Mouse (Mus musculus): ENCODE measurements around the gene Car7. TPM values are rescaled to one million over a fixed set of nuclear protein-coding genes. Genes with fewer than 3 reads are reported as not detected.

Car7 gene
- total and polyA plus RNA-seq, 3 experiments, result 0.62 to 1.3 (median 0.85) TPM

DNA sequence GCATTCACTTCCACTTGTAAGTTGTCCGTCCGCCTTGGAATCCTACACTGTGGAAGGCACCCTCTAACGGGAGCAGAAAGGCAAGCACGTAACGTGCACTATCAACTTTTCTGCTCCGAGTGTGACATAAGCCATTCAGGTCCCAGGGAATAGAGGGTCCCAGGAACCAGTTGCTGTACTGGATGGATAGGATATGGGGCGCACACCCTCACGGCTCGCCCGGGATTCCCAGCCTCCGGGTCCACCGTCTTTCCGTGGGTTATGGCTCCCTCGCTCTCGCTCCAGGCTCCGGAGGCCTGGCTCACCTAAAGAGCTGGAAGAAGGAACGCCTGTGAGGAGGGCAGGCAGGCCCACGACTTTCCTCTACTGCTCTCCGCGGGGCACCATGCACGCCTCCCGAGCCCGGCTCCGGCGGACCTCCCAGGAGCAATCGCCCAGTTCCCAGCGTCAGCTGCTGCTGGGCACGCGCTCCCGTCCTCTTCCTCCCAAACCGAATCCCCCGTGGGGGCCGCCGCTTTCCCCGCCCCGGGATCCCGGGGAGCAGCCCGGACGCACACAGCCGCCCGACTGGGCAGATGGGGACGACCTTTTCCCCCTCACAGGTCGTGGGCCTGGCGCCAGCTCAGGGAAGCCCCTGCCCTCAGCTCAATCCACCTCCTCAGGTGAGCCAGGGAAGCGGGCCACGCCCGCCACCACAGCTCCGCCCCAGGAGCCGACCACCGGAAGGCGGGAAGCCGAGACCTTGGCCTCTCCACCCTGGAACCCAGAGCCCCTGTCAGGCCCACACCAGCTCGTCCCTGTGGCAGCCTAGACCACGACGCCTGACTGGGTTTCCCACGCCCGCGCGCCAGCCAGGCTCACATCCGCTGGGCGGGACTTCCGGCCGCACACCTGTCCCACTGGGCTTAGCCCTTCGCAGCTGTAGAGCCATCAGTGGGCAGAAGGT is 25.2 kb upstream of the Car7 start, which contains the start of gene Terb1:
Terb1 (minus strand) TSS at position 850 of the 946 bp plus-strand sequence.
- no peak for TF ChIP-seq NRF1 (IDR thresholded peaks at IDR 0.05; ENCODE audit: low read depth, low read length)
- TF ChIP-seq SIN3A (IDR thresholded peaks at IDR 0.05; ENCODE audit: low read length), result no peak
- TF ChIP-seq ZNF384 (IDR thresholded peaks at IDR 0.05; ENCODE audit: low read depth, low read length), result no peak
- TF ChIP-seq UBTF (IDR thresholded peaks at IDR 0.05; ENCODE audit: low read depth, low read length), result no peak
- TF ChIP-seq SMC3 (IDR thresholded peaks at IDR 0.05; ENCODE audit: low read depth, low read length), result no peak
- Histone ChIP-seq H3K9ac (ENCODE audit: insufficient read depth, low read depth) (no peak within 1 kb of the TSS), H3K36me3 (replicated peaks in 1 of 2; ENCODE audit: control insufficient read depth in 1 of 2, insufficient read depth in 1 of 2, low read length in 1 of 2) (peaks cover 8 to 45% of the 10 kb centered on the region in 2 experiments), H3K27ac (ENCODE audit: insufficient read depth, low read depth) (no peak within 1 kb of the TSS), H3K4me1 (ENCODE audit: control insufficient read depth in 1 of 2, insufficient read depth in 2 of 2) (no peaks in the 10 kb centered on the region), H3K27me3 (replicated peaks) (no peaks in the 10 kb centered on the region), H3K9me3 (replicated peaks; ENCODE audit: low read length) (no peaks in the 10 kb centered on the region), H3K79me2 (replicated peaks; ENCODE audit: control insufficient read depth, extremely low read depth, insufficient read depth, poor library complexity, severe bottlenecking) (no peaks in the 10 kb centered on the region), H3K4me3 (replicated peaks in 1 of 3; ENCODE audit: low read depth in 2 of 3, low read length in 2 of 3, poor library complexity in 1 of 3) (no peak within 1 kb of the TSS), H3K4me2 (ENCODE audit: insufficient read depth, low read depth, poor library complexity, severe bottlenecking) (no peak within 1 kb of the TSS)
- DNase-seq (ENCODE audit: extremely low read depth), result no peak
- dilution Hi-C loops (cut with MboI; ENCODE audit: extremely low pct_ligation_motif_present, extremely low pct_unique_long_range_greater_than_20kb, low sequenced_read_pairs) (no loop called here), in situ Hi-C loops (cut with MboI; ENCODE audit: low pct_ligation_motif_present, low pct_unique_long_range_greater_than_20kb, low sequenced_read_pairs) (no loop called here)

DNA sequence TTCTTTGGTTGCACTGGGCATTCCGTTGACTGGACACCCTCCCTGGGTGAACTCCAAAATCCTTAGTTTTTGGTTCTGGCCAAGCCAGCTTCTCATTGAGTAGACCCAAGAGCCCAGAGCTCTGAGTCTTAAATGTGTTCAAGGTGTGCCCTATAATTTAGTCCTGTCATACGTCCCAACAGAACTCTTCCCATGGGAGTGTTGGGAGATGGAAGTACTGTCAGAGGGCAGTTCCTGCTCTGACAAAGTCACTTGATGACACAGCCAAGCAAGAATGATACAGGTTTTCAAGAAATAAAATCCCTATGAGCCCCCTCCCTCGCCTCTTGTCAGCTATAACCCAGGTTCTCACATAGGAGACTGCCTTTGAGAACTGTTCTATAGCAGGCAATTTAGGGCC is 24.4 kb upstream of the Car7 start:
- no peaks in the 10 kb centered on the region for H3K27me3 ChIP-seq (replicated peaks)
- peaks cover 10 to 52% of the 10 kb centered on the region in 2 experiments for H3K36me3 ChIP-seq (replicated peaks in 1 of 2; ENCODE audit: control insufficient read depth in 1 of 2, insufficient read depth in 1 of 2, low read length in 1 of 2)
- H3K4me2 ChIP-seq (ENCODE audit: insufficient read depth, low read depth, poor library complexity, severe bottlenecking), result no peak overlapping the region
- H3K9me3 ChIP-seq (replicated peaks; ENCODE audit: low read length), result no peaks in the 10 kb centered on the region
- no peak overlapping the region for H3K9ac ChIP-seq (ENCODE audit: insufficient read depth, low read depth)
- in situ Hi-C loops (cut with MboI; ENCODE audit: low pct_ligation_motif_present, low pct_unique_long_range_greater_than_20kb, low sequenced_read_pairs) (no loop called here), dilution Hi-C loops (cut with MboI; ENCODE audit: extremely low pct_ligation_motif_present, extremely low pct_unique_long_range_greater_than_20kb, low sequenced_read_pairs) (no loop called here)
- no peaks in the 10 kb centered on the region for H3K4me1 ChIP-seq (ENCODE audit: control insufficient read depth in 1 of 2, insufficient read depth in 2 of 2)
- no peaks in the 10 kb centered on the region for H3K79me2 ChIP-seq (replicated peaks; ENCODE audit: control insufficient read depth, extremely low read depth, insufficient read depth, poor library complexity, severe bottlenecking)
- no peak overlapping the region for H3K27ac ChIP-seq (ENCODE audit: insufficient read depth, low read depth)
- TF ChIP-seq MAX (IDR thresholded peaks at IDR 0.05; ENCODE audit: low read length) (no peak), MYC (IDR thresholded peaks at IDR 0.05; ENCODE audit: low read depth, low read length) (no peak), ETS1 (conservative IDR thresholded peaks at IDR 0.05; ENCODE audit: low read depth, low read length) (no peak), JUND (conservative IDR thresholded peaks at IDR 0.05; ENCODE audit: low read depth, low read length) (no peak), JUN (IDR thresholded peaks at IDR 0.05; ENCODE audit: insufficient read depth, low read depth, low read length) (no peak), CHD1 (IDR thresholded peaks at IDR 0.05; ENCODE audit: low read depth, low read length) (no peak), E2F4 (IDR thresholded peaks at IDR 0.05; ENCODE audit: insufficient replicate concordance, low read depth, low read length) (no peak), TCF12 (IDR thresholded peaks at IDR 0.05; ENCODE audit: low read depth, low read length) (no peak), TBP (conservative IDR thresholded peaks at IDR 0.05; ENCODE audit: low read depth, low read length) (no peak)
- no peak overlapping the region for H3K4me3 ChIP-seq (replicated peaks in 1 of 3; ENCODE audit: low read depth in 2 of 3, low read length in 2 of 3, poor library complexity in 1 of 3)
- no peak for DNase-seq (ENCODE audit: extremely low read depth)
